Mouse (Mus musculus) MEL (cell line): ENCODE results near the gene Topaz1.

Source experiments
- BHLHE40 ChIP-seq: IDR thresholded peaks from 2 replicates; pipeline ENCODE4 v1.6.1; 2012; ENCODE audit warnings: low read depth, mild to moderate bottlenecking, inconsistent platforms, low read length, improper control_type of control experiment, borderline replicate concordance
- CTCF ChIP-seq, 3 experiments: IDR thresholded peaks in 2 of 3; conservative IDR thresholded peaks in 1 of 3; 2 replicates each; pipeline ENCODE4 v1.5.1; 2011 to 2012; ENCODE audit warnings: low read length in 3 of 3, low read depth in 2 of 3, mild to moderate bottlenecking in 2 of 3, improper control_type of control experiment in 1 of 3, inconsistent platforms in 1 of 3, mixed read lengths in 1 of 3, moderate library complexity in 1 of 3; ENCODE audit not compliant: control insufficient read depth in 1 of 3, insufficient read depth in 1 of 3, poor library complexity in 1 of 3, severe bottlenecking in 1 of 3
- E2F4 ChIP-seq: IDR thresholded peaks from 2 replicates; pipeline ENCODE4 v1.6.1; 2011; ENCODE audit warnings: low read depth, low read length, improper control_type of control experiment, borderline replicate concordance
- EP300 ChIP-seq, 2 experiments: IDR thresholded peaks; 2 replicates each; pipeline ENCODE4 v1.6.1; 2011; ENCODE audit warnings: improper control_type of control experiment in 2 of 2, low read length in 2 of 2, low read depth in 1 of 2, mild to moderate bottlenecking in 1 of 2
- GABPA ChIP-seq: IDR thresholded peaks from 2 replicates; pipeline ENCODE4 v1.6.1; 2012; ENCODE audit warnings: low read depth, mild to moderate bottlenecking, inconsistent platforms, low read length, improper control_type of control experiment, moderate library complexity
- GATA1 ChIP-seq: IDR thresholded peaks from 2 replicates; pipeline ENCODE4 v1.6.1; 2011; ENCODE audit warnings: low read depth, low read length, improper control_type of control experiment
- MYB ChIP-seq: IDR thresholded peaks from 2 replicates; pipeline ENCODE4 v1.6.1; 2011; ENCODE audit warnings: mild to moderate bottlenecking, low read depth, low read length, improper control_type of control experiment
- POLR2A ChIP-seq, 2 experiments: IDR thresholded peaks; 2 replicates each; pipeline ENCODE4 v1.6.1; 2011 to 2012; ENCODE audit warnings: low read length in 2 of 2, mild to moderate bottlenecking in 2 of 2, control low read depth in 1 of 2, improper control_type of control experiment in 1 of 2, low read depth in 1 of 2, moderate library complexity in 1 of 2; ENCODE audit not compliant: control insufficient read depth in 1 of 2, insufficient read depth in 1 of 2, poor library complexity in 1 of 2
- UBTF ChIP-seq: IDR thresholded peaks from 2 replicates; pipeline ENCODE4 v1.6.1; 2012; ENCODE audit warnings: low read depth, mild to moderate bottlenecking, inconsistent platforms, low read length, improper control_type of control experiment, moderate library complexity, borderline replicate concordance; ENCODE audit not compliant: insufficient read depth
- USF2 ChIP-seq, 2 experiments: IDR thresholded peaks; 2 replicates each; pipeline ENCODE4 v1.6.1; 2011 to 2012; ENCODE audit warnings: improper control_type of control experiment in 2 of 2, low read length in 2 of 2, borderline replicate concordance in 1 of 2, inconsistent platforms in 1 of 2, low read depth in 1 of 2, mild to moderate bottlenecking in 1 of 2; ENCODE audit not compliant: insufficient read depth in 1 of 2
- ZC3H11A ChIP-seq: IDR thresholded peaks from 2 replicates; pipeline ENCODE4 v1.6.1; 2012; ENCODE audit warnings: low read depth, mild to moderate bottlenecking, inconsistent platforms, low read length, improper control_type of control experiment
- ZKSCAN1 ChIP-seq: IDR thresholded peaks from 2 replicates; pipeline ENCODE4 v1.6.1; 2012; ENCODE audit warnings: low read depth, mild to moderate bottlenecking, inconsistent platforms, low read length, improper control_type of control experiment, moderate library complexity
- ZNF384 ChIP-seq: IDR thresholded peaks from 2 replicates; pipeline ENCODE4 v1.6.1; 2012; ENCODE audit warnings: low read depth, mild to moderate bottlenecking, inconsistent platforms, low read length, improper control_type of control experiment

GRCm38 (mm10) chr9:122736001-122736400 is 11.1 kb upstream of the Topaz1 start:
- no peak for TF ChIP-seq ZNF384
- TF ChIP-seq MYB, result no peak
- no peak for TF ChIP-seq POLR2A (IDR thresholded peaks at IDR 0.05; ENCODE audit: control insufficient read depth in 1 of 2, insufficient read depth in 1 of 2, low read depth in 1 of 2, low read length in 2 of 2, poor library complexity in 1 of 2)
- no peak for TF ChIP-seq CTCF (IDR thresholded peaks at IDR 0.05 in 2 of 3, conservative IDR thresholded peaks at IDR 0.05 in 1 of 3; ENCODE audit: control insufficient read depth in 1 of 3, insufficient read depth in 1 of 3, low read depth in 2 of 3, low read length in 3 of 3, poor library complexity in 1 of 3, severe bottlenecking in 1 of 3)
- TF ChIP-seq ZC3H11A, result no peak
- TF ChIP-seq USF2 (IDR thresholded peaks at IDR 0.05; ENCODE audit: borderline replicate concordance in 1 of 2, insufficient read depth in 1 of 2, low read depth in 1 of 2, low read length in 2 of 2), result no peak
- no peak for TF ChIP-seq GABPA
- peak; percentile 59 for TF ChIP-seq GATA1
- TF ChIP-seq UBTF, result no peak
- TF ChIP-seq BHLHE40, result no peak
- no peak for TF ChIP-seq ZKSCAN1
- TF ChIP-seq EP300 (IDR thresholded peaks at IDR 0.05; ENCODE audit: low read depth in 1 of 2, low read length in 2 of 2), result no peak; a peak in 1 of 4 replicates
- no peak for TF ChIP-seq E2F4
